Mouse (Mus musculus): ENCODE results near the gene Slc25a47. TPM values are rescaled to one million over a fixed set of nuclear protein-coding genes. Genes with fewer than 3 reads are reported as not detected.
"Not testable (repeated sequence)": the region's sequence is repeated elsewhere in the genome, so short reads cannot be mapped to it uniquely, and the experiment has no call there.

Slc25a47 gene
- polyA plus RNA-seq, 1 experiment from 2014 or later, result 12.4 TPM

GRCm38 (mm10) chr12:108829636-108830035 lies 6.2 kb upstream of the Slc25a47 start:
- Histone ChIP-seq H3K9me3 (no peaks in the 10 kb centered on the region), H3K4me1 (replicated peaks) (peaks cover 23% of the 10 kb centered on the region), H3K4me2 (replicated peaks) (no peak overlapping the region), H3K27me3 (no peaks in the 10 kb centered on the region; the same call in 1 of the 2 replicates), H3K4me3 (replicated peaks) (no peak overlapping the region), H3K27ac (no peak overlapping the region), H3K36me3 (peaks cover 29% of the 10 kb centered on the region), H3K9ac (replicated peaks) (no peak overlapping the region)
- ATAC-seq, result no peak
- 84% methylated on average over 5 of the region's 5 CpGs for WGBS

DNA sequence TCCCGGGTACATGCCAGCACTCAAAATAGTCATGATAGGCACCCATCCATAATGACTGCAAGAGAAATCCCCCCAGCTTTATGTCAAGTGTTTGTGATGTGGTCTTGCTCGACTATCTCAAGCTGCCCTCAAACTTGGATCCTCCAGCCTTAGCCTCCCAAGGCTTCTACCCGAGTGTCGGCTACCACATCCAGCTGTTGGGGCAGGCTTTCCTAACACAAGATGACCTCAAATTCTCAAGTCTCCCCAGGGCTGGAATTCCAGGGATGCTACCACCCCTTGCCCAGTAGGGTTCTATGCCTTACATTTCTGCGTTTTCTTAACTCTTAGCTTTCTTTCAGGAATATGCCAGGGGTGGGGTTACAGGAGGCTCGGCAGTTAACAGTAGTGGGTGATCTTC lies 5.5 kb upstream of the Slc25a47 start:
- WGBS, result 89% methylated on average over 6 of the region's 6 CpGs
- H3K36me3 ChIP-seq, result peaks cover 29% of the 10 kb centered on the region
- no peak overlapping the region for H3K27ac ChIP-seq
- no peak overlapping the region for H3K4me2 ChIP-seq (replicated peaks)
- no peak overlapping the region for H3K4me3 ChIP-seq (replicated peaks)
- no peak overlapping the region for H3K9ac ChIP-seq (replicated peaks)
- peaks cover 30% of the 10 kb centered on the region for H3K4me1 ChIP-seq (replicated peaks)
- no peaks in the 10 kb centered on the region for H3K9me3 ChIP-seq
- H3K27me3 ChIP-seq, result no peaks in the 10 kb centered on the region; the same call in 1 of the 2 replicates
- ATAC-seq, result no peak

DNA sequence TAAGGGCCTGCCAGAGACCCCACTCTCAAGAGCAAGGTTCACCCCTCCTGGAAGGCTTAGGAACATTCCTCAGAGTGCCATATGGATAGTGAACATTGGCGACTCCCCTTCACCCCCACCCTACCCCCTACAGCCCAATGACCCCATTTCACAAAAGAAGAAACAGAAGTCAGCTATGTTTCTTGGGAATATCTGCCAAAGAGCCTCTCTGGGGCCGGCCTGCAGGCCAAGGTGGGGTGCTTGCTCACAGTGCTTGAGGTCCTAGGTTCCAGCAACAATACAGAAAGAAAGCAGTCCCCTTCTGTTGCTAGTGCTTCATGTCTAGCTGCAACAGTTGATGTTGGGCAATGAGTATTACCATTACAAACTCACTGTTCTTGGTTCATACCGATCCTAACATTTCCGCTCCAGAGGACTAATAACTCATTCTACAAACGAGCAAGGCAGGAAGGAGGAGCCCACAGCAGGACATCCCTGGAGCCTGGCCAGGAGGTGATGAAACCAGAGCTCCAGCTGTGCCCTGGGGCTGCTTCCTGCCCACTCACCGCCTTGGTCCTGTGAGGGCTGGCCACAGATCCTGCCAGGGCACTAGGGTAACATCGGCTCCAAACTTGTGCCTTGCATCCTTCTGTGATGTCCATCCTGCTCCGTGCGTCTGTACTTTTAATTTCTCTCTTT lies 3.7 kb upstream of the Slc25a47 start:
- H3K4me3 ChIP-seq (replicated peaks), result no peak overlapping the region
- H3K27ac ChIP-seq, result no peak overlapping the region
- no peaks in the 10 kb centered on the region for H3K9me3 ChIP-seq
- no peaks in the 10 kb centered on the region; the same call in 1 of the 2 replicates for H3K27me3 ChIP-seq
- H3K36me3 ChIP-seq, result peaks cover 16% of the 10 kb centered on the region
- H3K4me1 ChIP-seq (replicated peaks), result peaks cover 41% of the 10 kb centered on the region
- no peak overlapping the region for H3K9ac ChIP-seq (replicated peaks)
- no peak for ATAC-seq
- H3K4me2 ChIP-seq (replicated peaks), result no peak overlapping the region
- 74% methylated on average over 9 of the region's 9 CpGs for WGBS

GRCm38 (mm10) chr12:108832851-108833250 lies 3.0 kb upstream of the Slc25a47 start:
- peaks cover 9% of the 10 kb centered on the region for H3K36me3 ChIP-seq
- no peaks in the 10 kb centered on the region; the same call in 1 of the 2 replicates for H3K27me3 ChIP-seq
- no peak overlapping the region for H3K4me2 ChIP-seq (replicated peaks)
- H3K27ac ChIP-seq, result no peak overlapping the region
- 0 out of 2 replicates have a peak overlapping the region, but pooled peaks have one; percentile 10 for H3K9ac ChIP-seq (replicated peaks)
- no peak overlapping the region for H3K4me3 ChIP-seq (replicated peaks)
- H3K4me1 ChIP-seq (replicated peaks), result peaks cover 48% of the 10 kb centered on the region
- WGBS, result 90% methylated on average over 8 of the region's 8 CpGs
- H3K9me3 ChIP-seq, result no peaks in the 10 kb centered on the region
- ATAC-seq, result no peak

GRCm38 (mm10) chr12:108833408-108833807 lies 2.4 kb upstream of the Slc25a47 start:
- no peaks in the 10 kb centered on the region; the same call in 1 of the 2 replicates for H3K27me3 ChIP-seq
- H3K9ac ChIP-seq (replicated peaks), result peak overlapping the region; percentile 10; the same call in 1 of the 2 replicates
- ATAC-seq, result no peak
- no peaks in the 10 kb centered on the region for H3K9me3 ChIP-seq
- WGBS, result 89% methylated on average over 3 of the region's 3 CpGs
- peaks cover 3% of the 10 kb centered on the region; the same call in 1 of the 2 replicates for H3K36me3 ChIP-seq
- no peak overlapping the region for H3K4me3 ChIP-seq (replicated peaks)
- H3K27ac ChIP-seq, result no peak overlapping the region
- peaks cover 54% of the 10 kb centered on the region for H3K4me1 ChIP-seq (replicated peaks)
- no peak overlapping the region for H3K4me2 ChIP-seq (replicated peaks)

GRCm38 (mm10) chr12:108834337-108834736 lies 1.5 kb upstream of the Slc25a47 start:
- Histone ChIP-seq H3K27ac (no peak overlapping the region), H3K27me3 (no peaks in the 10 kb centered on the region; the same call in 1 of the 2 replicates), H3K9ac (replicated peaks) (peak overlapping the region; percentile 77), H3K4me2 (replicated peaks) (peak overlapping the region; percentile 94), H3K9me3 (no peaks in the 10 kb centered on the region), H3K4me1 (replicated peaks) (peaks cover 54% of the 10 kb centered on the region), H3K4me3 (replicated peaks) (peak overlapping the region; percentile 65), H3K36me3 (0 out of 2 replicates have a peak, but pooled peaks cover 3% of the 10 kb centered on the region)
- ATAC-seq, result no peak
- 80% methylated on average over 3 of the region's 3 CpGs for WGBS

DNA sequence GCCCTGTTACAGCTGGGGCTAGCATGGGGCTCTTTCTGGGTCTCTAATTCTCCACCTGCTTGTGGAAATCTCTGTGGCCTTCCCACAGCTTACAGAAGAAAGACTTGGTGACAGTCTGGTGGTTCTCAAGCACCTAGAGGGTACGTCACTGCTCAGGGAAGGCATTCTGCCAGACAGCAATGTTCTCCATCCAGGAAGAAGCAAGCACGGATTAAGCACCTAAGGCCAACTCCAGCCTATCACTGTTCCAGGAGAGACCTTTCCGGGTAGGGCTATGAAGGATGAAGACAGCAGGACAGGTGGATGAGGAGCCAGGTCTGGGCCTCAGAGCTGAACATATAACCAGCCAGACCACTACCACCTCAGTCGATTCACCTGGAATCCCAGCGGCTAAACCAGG lies 1.1 kb upstream of the Slc25a47 start:
- Histone ChIP-seq H3K4me3 (replicated peaks) (peak overlapping the region; percentile 65), H3K27me3 (no peaks in the 10 kb centered on the region; the same call in 1 of the 2 replicates), H3K9me3 (no peaks in the 10 kb centered on the region), H3K4me1 (replicated peaks) (peaks cover 54% of the 10 kb centered on the region), H3K27ac (no peak overlapping the region), H3K9ac (replicated peaks) (peak overlapping the region; percentile 77), H3K4me2 (replicated peaks) (peak overlapping the region; percentile 94), H3K36me3 (0 out of 2 replicates have a peak, but pooled peaks cover 3% of the 10 kb centered on the region)
- WGBS, result 39% methylated on average over 5 of the region's 5 CpGs
- no peak for ATAC-seq

DNA sequence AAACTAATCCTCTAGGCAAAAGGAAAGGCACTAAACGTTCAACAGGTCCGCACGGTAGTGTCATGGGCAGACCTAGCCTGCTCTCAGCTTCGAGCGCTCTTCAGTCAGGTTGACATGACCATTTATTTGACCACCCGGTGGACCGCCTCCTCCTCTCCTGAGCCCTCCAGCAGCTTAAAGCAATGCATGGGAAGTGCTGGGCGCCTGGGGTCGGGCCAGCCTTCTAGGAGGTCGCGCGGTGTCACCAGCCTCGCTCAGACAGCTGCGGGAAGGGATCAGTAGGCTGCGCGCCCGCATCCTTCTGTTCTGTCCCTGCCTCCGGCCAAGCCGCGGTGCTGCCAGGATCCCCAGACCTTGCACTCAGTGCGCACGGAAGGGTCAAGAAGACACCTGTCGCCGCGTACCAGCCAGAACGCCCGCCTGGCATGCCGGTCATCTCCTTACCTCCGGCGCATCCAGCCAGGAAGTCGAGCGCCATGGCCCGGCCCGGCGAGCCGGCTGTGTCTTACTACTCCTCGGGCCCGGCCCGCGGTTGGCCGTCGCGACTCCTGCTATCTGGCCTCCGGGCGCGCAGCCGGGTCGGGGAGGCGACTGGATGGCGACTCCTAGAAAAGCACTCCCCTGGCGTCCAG lies 522 bp upstream of the Slc25a47 start:
- Histone ChIP-seq H3K4me1 (replicated peaks) (peaks cover 54% of the 10 kb centered on the region), H3K36me3 (0 out of 2 replicates have a peak, but pooled peaks cover 3% of the 10 kb centered on the region), H3K9ac (replicated peaks) (peak overlapping the region; percentile 77), H3K27me3 (no peaks in the 10 kb centered on the region; the same call in 1 of the 2 replicates), H3K4me2 (replicated peaks) (peak overlapping the region; percentile 94), H3K4me3 (replicated peaks) (peak overlapping the region; percentile 65), H3K9me3 (no peaks in the 10 kb centered on the region), H3K27ac (peak overlapping the region; percentile 67)
- WGBS, result 1% methylated on average over 51 of the region's 51 CpGs
- ATAC-seq, result no peak; the same call in 1 of the 2 replicates

- peaks cover 54% of the 10 kb centered on the region for H3K4me1 ChIP-seq (replicated peaks)
- 71% methylated on average over 7 of the region's 7 CpGs for WGBS
- H3K27ac ChIP-seq, result peak overlapping the region; percentile 74; the same call in 1 of the 2 replicates
- peaks cover 10% of the 10 kb centered on the region for H3K36me3 ChIP-seq
- peak overlapping the region; percentile 65 for H3K4me3 ChIP-seq (replicated peaks)
- no peaks in the 10 kb centered on the region for H3K9me3 ChIP-seq
- H3K27me3 ChIP-seq, result no peaks in the 10 kb centered on the region; the same call in 1 of the 2 replicates
- peak overlapping the region; percentile 79 for H3K9ac ChIP-seq (replicated peaks)
- ATAC-seq, result no peak
- H3K4me2 ChIP-seq (replicated peaks), result peak overlapping the region; percentile 94
These were observed 876 bp downstream of the Slc25a47 start for GRCm38 (mm10) chr12:108836722-108837121.

- no peaks in the 10 kb centered on the region for H3K27me3 ChIP-seq
- H3K9me3 ChIP-seq, result no peaks in the 10 kb centered on the region
- H3K4me2 ChIP-seq (replicated peaks), result no peak overlapping the region
- H3K4me3 ChIP-seq (replicated peaks), result no peak overlapping the region
- peaks cover 42% of the 10 kb centered on the region for H3K36me3 ChIP-seq
- H3K27ac ChIP-seq, result no peak overlapping the region
- H3K9ac ChIP-seq (replicated peaks), result no peak overlapping the region
- H3K4me1 ChIP-seq (replicated peaks), result peaks cover 23% of the 10 kb centered on the region
- WGBS, result 92% methylated on average over 6 of the region's 6 CpGs
- no peak for ATAC-seq
These were observed 5.3 kb downstream of the Slc25a47 start for GRCm38 (mm10) chr12:108841181-108841580.

GRCm38 (mm10) chr12:108842663-108843062 lies 6.8 kb downstream of the Slc25a47 start:
- no peak for ATAC-seq
- H3K27me3 ChIP-seq, result no peaks in the 10 kb centered on the region
- 94% methylated on average over 7 of the region's 7 CpGs for WGBS
- H3K4me3 ChIP-seq (replicated peaks), result no peak overlapping the region
- H3K4me1 ChIP-seq (replicated peaks), result peaks cover 8% of the 10 kb centered on the region
- H3K36me3 ChIP-seq, result peaks cover 42% of the 10 kb centered on the region
- H3K27ac ChIP-seq, result no peak overlapping the region
- no peaks in the 10 kb centered on the region for H3K9me3 ChIP-seq
- H3K4me2 ChIP-seq (replicated peaks), result no peak overlapping the region
- H3K9ac ChIP-seq (replicated peaks), result no peak overlapping the region

DNA sequence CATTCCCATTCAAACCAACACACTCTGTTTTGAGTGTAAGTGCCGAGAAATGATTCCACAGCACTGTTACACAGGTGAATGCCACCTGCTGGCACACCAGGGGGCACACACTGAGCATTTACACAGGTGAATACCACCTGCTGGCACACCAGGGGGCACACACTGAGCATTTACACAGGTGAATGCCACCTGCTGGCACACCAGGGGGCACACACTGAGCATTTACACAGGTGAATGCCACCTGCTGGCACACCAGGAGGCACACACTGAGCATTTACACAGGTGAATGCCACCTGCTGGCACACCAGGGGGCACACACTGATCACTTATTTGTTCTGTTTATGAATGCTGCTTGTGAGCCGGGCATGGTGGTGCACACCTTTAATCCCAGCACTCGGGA lies 12.2 kb downstream of the Slc25a47 start:
- peaks cover 20% of the 10 kb centered on the region for H3K36me3 ChIP-seq
- not testable (repeated sequence) for ATAC-seq; H3K9ac ChIP-seq (replicated peaks); H3K4me3 ChIP-seq (replicated peaks); H3K27ac ChIP-seq; H3K9me3 ChIP-seq; H3K27me3 ChIP-seq; H3K4me2 ChIP-seq (replicated peaks)
- peaks cover 13% of the 10 kb centered on the region for H3K4me1 ChIP-seq (replicated peaks)
- 89% methylated on average over 3 of the region's 3 CpGs for whole genome bisulfite sequencing
